Mouse (Mus musculus): ENCODE results near the gene Hist2h2be. TPM values are rescaled to one million over a fixed set of nuclear protein-coding genes. Genes with fewer than 3 reads are reported as not detected.

The Hist2h2be gene
- polyA plus RNA-seq, 1 experiment from 2014 or later = 4.7 TPM

GRCm38 (mm10) chr3:96257190-96257589 lies 36.3 kb downstream of the Hist2h2be start:
- Histone ChIP-seq H3K36me3 (no peaks in the 10 kb centered on the region), H3K9ac (no peak overlapping the region), H3K4me2 (no peak overlapping the region), H3K9me3 (no peaks in the 10 kb centered on the region), H3K27me3 (no peaks in the 10 kb centered on the region), H3K4me1 (replicated peaks) (peaks cover 12% of the 10 kb centered on the region), H3K27ac (replicated peaks) (no peak overlapping the region), H3K4me3 (no peak overlapping the region)
- no peak for ATAC-seq (ENCODE audit: low FRiP score, low read depth)
- 86% methylated on average over 3 of the region's 3 CpGs for WGBS

- Histone ChIP-seq H3K9ac (no peak overlapping the region), H3K4me3 (no peak overlapping the region), H3K4me1 (replicated peaks) (peaks cover 25% of the 10 kb centered on the region), H3K9me3 (no peaks in the 10 kb centered on the region), H3K36me3 (no peaks in the 10 kb centered on the region), H3K27ac (replicated peaks) (no peak overlapping the region), H3K4me2 (no peak overlapping the region), H3K27me3 (no peaks in the 10 kb centered on the region)
- 93% methylated on average over 5 of the region's 5 CpGs for WGBS
- no peak for ATAC-seq (ENCODE audit: low FRiP score, low read depth)
Observed at GRCm38 (mm10) chr3:96260220-96260619, 39.3 kb downstream of the Hist2h2be start.

GRCm38 (mm10) chr3:96261623-96262022 lies 40.7 kb downstream of the Hist2h2be start:
- Histone ChIP-seq H3K4me1 (replicated peaks) (peaks cover 25% of the 10 kb centered on the region), H3K9me3 (no peaks in the 10 kb centered on the region), H3K9ac (peak overlapping the region; percentile 66), H3K27ac (replicated peaks) (peak overlapping the region; percentile 98), H3K27me3 (no peaks in the 10 kb centered on the region), H3K4me2 (peak overlapping the region; percentile 72), H3K36me3 (no peaks in the 10 kb centered on the region), H3K4me3 (peak overlapping the region; percentile 62)
- no peak for ATAC-seq (ENCODE audit: low FRiP score, low read depth)
- WGBS = 54% methylated on average over 3 of the region's 3 CpGs

- under 1% methylated on average over 19 of the region's 19 CpGs for WGBS
- Histone ChIP-seq H3K9ac (peak overlapping the region; percentile 66), H3K4me2 (peak overlapping the region; percentile 72), H3K9me3 (no peaks in the 10 kb centered on the region), H3K36me3 (no peaks in the 10 kb centered on the region), H3K27ac (replicated peaks) (peak overlapping the region; percentile 98), H3K4me3 (peak overlapping the region; percentile 62), H3K4me1 (replicated peaks) (peaks cover 25% of the 10 kb centered on the region), H3K27me3 (no peaks in the 10 kb centered on the region)
- ATAC-seq (ENCODE audit: low FRiP score, low read depth) = peak; percentile 85
Observed at GRCm38 (mm10) chr3:96262216-96262875, 41.4 kb downstream of the Hist2h2be start.

GRCm38 (mm10) chr3:96262979-96263550 lies 42.1 kb downstream of the Hist2h2be start, which contains the start of gene Hist2h4:
Hist2h4 (minus strand) TSS chr3:96263311.
- no peaks in the 10 kb centered on the region for H3K27me3 ChIP-seq
- H3K4me2 ChIP-seq = peak within 1 kb of the TSS; percentile 72
- H3K9ac ChIP-seq = peak within 1 kb of the TSS; percentile 66
- H3K36me3 ChIP-seq = no peaks in the 10 kb centered on the region
- H3K4me1 ChIP-seq (replicated peaks) = peaks cover 32% of the 10 kb centered on the region
- H3K4me3 ChIP-seq = peak within 1 kb of the TSS; percentile 62
- peak within 1 kb of the TSS; percentile 98 for H3K27ac ChIP-seq (replicated peaks)
- under 1% methylated on average over 40 of the region's 40 CpGs for WGBS
- ATAC-seq (ENCODE audit: low FRiP score, low read depth) = peak; percentile 91
- H3K9me3 ChIP-seq = no peaks in the 10 kb centered on the region

- H3K36me3 ChIP-seq = no peaks in the 10 kb centered on the region
- no peaks in the 10 kb centered on the region for H3K9me3 ChIP-seq
- peak overlapping the region; percentile 62 for H3K4me3 ChIP-seq
- WGBS = 2% methylated on average over 27 of the region's 27 CpGs
- no peaks in the 10 kb centered on the region for H3K27me3 ChIP-seq
- ATAC-seq (ENCODE audit: low FRiP score, low read depth) = peak; percentile 11; the same call in 1 of the 2 replicates
- peak overlapping the region; percentile 72 for H3K4me2 ChIP-seq
- H3K9ac ChIP-seq = peak overlapping the region; percentile 50
- peak overlapping the region; percentile 98 for H3K27ac ChIP-seq (replicated peaks)
- H3K4me1 ChIP-seq (replicated peaks) = peaks cover 35% of the 10 kb centered on the region
Observed at GRCm38 (mm10) chr3:96263558-96264403, 42.9 kb downstream of the Hist2h2be start.

- Histone ChIP-seq H3K27me3 (no peaks in the 10 kb centered on the region), H3K27ac (replicated peaks) (peak overlapping the region; percentile 98), H3K4me1 (replicated peaks) (peaks cover 39% of the 10 kb centered on the region), H3K36me3 (no peaks in the 10 kb centered on the region), H3K4me2 (peak overlapping the region; percentile 72), H3K4me3 (peak overlapping the region; percentile 62; the same call in 1 of the 2 replicates), H3K9me3 (no peaks in the 10 kb centered on the region), H3K9ac (0 out of 2 replicates have a peak overlapping the region, but pooled peaks have one; percentile 50)
- ATAC-seq (ENCODE audit: low FRiP score, low read depth) = no peak
- WGBS = 66% methylated on average over 7 of the region's 7 CpGs
Observed at GRCm38 (mm10) chr3:96264404-96264949, 43.6 kb downstream of the Hist2h2be start.

- no peak overlapping the region for H3K4me3 ChIP-seq
- H3K27ac ChIP-seq (replicated peaks) = no peak overlapping the region
- 92% methylated on average over 8 of the region's 8 CpGs for WGBS
- H3K4me2 ChIP-seq = no peak overlapping the region
- H3K4me1 ChIP-seq (replicated peaks) = peaks cover 40% of the 10 kb centered on the region
- no peaks in the 10 kb centered on the region for H3K9me3 ChIP-seq
- H3K36me3 ChIP-seq = no peaks in the 10 kb centered on the region
- no peak overlapping the region for H3K9ac ChIP-seq
- ATAC-seq (ENCODE audit: low FRiP score, low read depth) = no peak
- no peaks in the 10 kb centered on the region for H3K27me3 ChIP-seq
Observed at GRCm38 (mm10) chr3:96266132-96266710, 45.3 kb downstream of the Hist2h2be start.

- Histone ChIP-seq H3K9ac (0 out of 2 replicates have a peak overlapping the region, but pooled peaks have one; percentile 7), H3K4me1 (replicated peaks) (peaks cover 27% of the 10 kb centered on the region), H3K9me3 (no peaks in the 10 kb centered on the region), H3K4me3 (no peak overlapping the region), H3K4me2 (peak overlapping the region; percentile 75), H3K27ac (replicated peaks) (peak overlapping the region; percentile 87; the same call in 1 of the 2 replicates), H3K27me3 (no peaks in the 10 kb centered on the region), H3K36me3 (no peaks in the 10 kb centered on the region)
- no peak for ATAC-seq (ENCODE audit: low FRiP score, low read depth)
- 77% methylated on average over 4 of the region's 4 CpGs for WGBS
Observed at GRCm38 (mm10) chr3:96267541-96267940, 46.6 kb downstream of the Hist2h2be start.

- Histone ChIP-seq H3K4me2 (peak within 1 kb of the TSS; percentile 75), H3K4me3 (peak within 1 kb of the TSS; percentile 45), H3K9ac (peak within 1 kb of the TSS; percentile 45), H3K27ac (replicated peaks) (peak within 1 kb of the TSS; percentile 96), H3K27me3 (no peaks in the 10 kb centered on the region), H3K36me3 (no peaks in the 10 kb centered on the region), H3K4me1 (replicated peaks) (peaks cover 27% of the 10 kb centered on the region), H3K9me3 (no peaks in the 10 kb centered on the region)
- WGBS = 22% methylated on average over 30 of the region's 30 CpGs
- ATAC-seq (ENCODE audit: low FRiP score, low read depth) = peak; percentile 71
Observed at GRCm38 (mm10) chr3:96268051-96268775, 47.3 kb downstream of the Hist2h2be start, which contains the start of gene Hist2h3b. Hist2h3b (plus strand) TSS chr3:96268654.
